Mouse (Mus musculus) erythroblast, embryonic 14.5 days (primary cell): ENCODE data around the gene Gm44973. TPM values are rescaled to one million over a fixed set of nuclear protein-coding genes. Genes with fewer than 3 reads are reported as not detected.

ENCODE experiments used
- H3K27me3 ChIP-seq: 2 replicates; pipeline ENCODE4 v1.6.1; 2012; ENCODE audit warnings: inconsistent platforms; ENCODE audit not compliant: control insufficient read depth
- H3K36me3 ChIP-seq: 2 replicates; pipeline ENCODE4 v1.6.1; 2012; ENCODE audit warnings: mild to moderate bottlenecking, inconsistent platforms; ENCODE audit not compliant: control insufficient read depth
- H3K4me1 ChIP-seq: 2 replicates; pipeline ENCODE4 v1.6.1; 2012; ENCODE audit warnings: inconsistent platforms; ENCODE audit not compliant: control insufficient read depth
- H3K4me3 ChIP-seq: replicated peaks from 2 replicates; pipeline ENCODE3; 2012; ENCODE audit warnings: moderate library complexity, mild to moderate bottlenecking, inconsistent platforms
- H3K9me3 ChIP-seq: 2 replicates; pipeline ENCODE4 v1.6.1; 2012; ENCODE audit warnings: low read length, inconsistent platforms, mixed read lengths; ENCODE audit not compliant: control insufficient read depth
- GATA1 ChIP-seq: IDR thresholded peaks from 2 replicates; pipeline ENCODE4 v1.6.1; 2012; ENCODE audit warnings: low read length, inconsistent platforms, mixed read lengths
- TAL1 ChIP-seq: IDR thresholded peaks from 3 replicates; pipeline ENCODE4 v1.6.1; 2012; ENCODE audit warnings: low read length, inconsistent platforms, mixed read lengths
- polyA plus RNA-seq: library from polyadenylated mRNA; stranded (reverse); fragments of >175 nt; gene quantifications from 2 replicates; pipeline ENCODE4 v1.2.3, GENCODE M21; 2012

The Gm44973 gene
- polyA plus RNA-seq, 1 experiment, result not detected

DNA sequence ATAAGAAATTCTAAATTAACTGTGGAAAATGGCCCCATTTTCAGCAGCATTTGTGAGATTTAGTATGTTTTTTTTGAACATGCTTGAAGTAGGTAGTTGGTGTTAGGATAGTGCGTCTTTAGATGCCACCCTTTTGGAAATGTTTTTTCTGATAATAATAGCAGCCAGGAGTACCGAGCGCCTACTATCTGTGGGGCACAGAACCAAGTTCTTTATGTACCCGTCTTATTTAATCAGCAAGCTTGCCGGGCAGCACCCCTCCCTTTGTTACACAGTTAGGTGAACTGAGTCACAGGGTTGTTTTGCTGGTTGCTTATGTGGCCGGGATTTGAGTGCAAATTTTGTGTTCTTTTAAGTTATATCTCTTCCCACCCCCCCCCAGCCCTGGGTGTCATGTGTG lies 65.9 kb downstream of the Gm44973 start:
- Histone ChIP-seq H3K36me3 (peaks cover 79% of the 10 kb centered on the region), H3K9me3 (no peaks in the 10 kb centered on the region), H3K4me3 (peak overlapping the region; percentile 100), H3K4me1 (peaks cover 73% of the 10 kb centered on the region), H3K27me3 (no peaks in the 10 kb centered on the region)
- TF ChIP-seq TAL1, result peak; percentile 42; the same call in 2 of the 3 replicates
- peak; percentile 55; the same call in 1 of the 2 replicates for TF ChIP-seq GATA1

GRCm38 (mm10) chr7:5081939-5082338 lies 66.6 kb downstream of the Gm44973 start:
- H3K4me3 ChIP-seq, result peak overlapping the region; percentile 100
- H3K9me3 ChIP-seq, result no peaks in the 10 kb centered on the region
- peaks cover 78% of the 10 kb centered on the region for H3K36me3 ChIP-seq
- no peaks in the 10 kb centered on the region for H3K27me3 ChIP-seq
- H3K4me1 ChIP-seq, result peaks cover 71% of the 10 kb centered on the region
- TF ChIP-seq TAL1 (no peak), GATA1 (no peak)

Other genes starting within 250 kb of the Gm44973 start
- gene Fam71e2, start 244.2 kb upstream of the Gm44973 start, polyA plus RNA-seq, result not detected in 2 replicates
- gene Il11, start 232.6 kb upstream of the Gm44973 start, polyA plus RNA-seq, result not detected in 2 replicates
- gene Tmem190, start 232.6 kb upstream of the Gm44973 start, polyA plus RNA-seq, result not detected in 2 replicates
- gene Tmem238, start 225.8 kb upstream of the Gm44973 start, polyA plus RNA-seq, result 6.1 and 6.2 TPM in 2 replicates
- gene Rpl28, start 222.6 kb upstream of the Gm44973 start, polyA plus RNA-seq, result 1,289 and 1,793 TPM in 2 replicates
- 142 and 163 TPM in 2 replicates for gene Ube2s, start 202.9 kb upstream of the Gm44973 start, polyA plus RNA-seq
- not detected in 2 replicates for gene Shisa7, start 170.8 kb upstream of the Gm44973 start, polyA plus RNA-seq
- gene Isoc2b, start 145.2 kb upstream of the Gm44973 start, polyA plus RNA-seq, result 0.15 TPM in 1 of 2 replicates, not detected in the other
- 1.3 and 2.4 TPM in 2 replicates for gene Isoc2a, start 138.3 kb upstream of the Gm44973 start, polyA plus RNA-seq
- 0.05 TPM in 1 of 2 replicates, not detected in the other for gene Gm36210, start 109.0 kb upstream of the Gm44973 start, polyA plus RNA-seq
- 8.5 and 8.9 TPM in 2 replicates for gene Zfp628, start 100.3 kb upstream of the Gm44973 start, polyA plus RNA-seq
- gene Nat14, start 93.5 kb upstream of the Gm44973 start, polyA plus RNA-seq, result 0.38 and 0.51 TPM in 2 replicates
- not detected in 2 replicates for gene Ssc5d, start 89.7 kb upstream of the Gm44973 start, polyA plus RNA-seq
- gene Sbk2, start 51.1 kb upstream of the Gm44973 start, polyA plus RNA-seq, result not detected in 2 replicates
- gene Sbk3, start 44.3 kb upstream of the Gm44973 start, polyA plus RNA-seq, result not detected in 2 replicates
- 0.15 and 0.37 TPM in 2 replicates for gene Zfp579, start 19.3 kb upstream of the Gm44973 start, polyA plus RNA-seq
- gene Zfp524, start 1.1 kb upstream of the Gm44973 start, polyA plus RNA-seq, result 6.2 and 8.1 TPM in 2 replicates
- 3.5 and 6.0 TPM in 2 replicates for gene Fiz1, start 799 bp upstream of the Gm44973 start, polyA plus RNA-seq
- 1.7 and 1.8 TPM in 2 replicates for gene Zfp865, start 4.9 kb downstream of the Gm44973 start, polyA plus RNA-seq
- 0.06 TPM in 1 of 2 replicates, not detected in the other for gene Ccdc106, start 5.1 kb downstream of the Gm44973 start, polyA plus RNA-seq
- not detected in 2 replicates for gene 4632433K11Rik, start 18.6 kb downstream of the Gm44973 start, polyA plus RNA-seq
- 0.06 and 0.09 TPM in 2 replicates for gene Zfp784, start 22.9 kb downstream of the Gm44973 start, polyA plus RNA-seq
- 0.10 and 0.26 TPM in 2 replicates for gene Zfp580, start 36.0 kb downstream of the Gm44973 start, polyA plus RNA-seq
- 43.1 and 44.9 TPM in 2 replicates for gene U2af2, start 46.6 kb downstream of the Gm44973 start, polyA plus RNA-seq
- gene Epn1, start 64.7 kb downstream of the Gm44973 start, polyA plus RNA-seq, result 227 and 231 TPM in 2 replicates
- gene Rfpl4, start 101.5 kb downstream of the Gm44973 start, polyA plus RNA-seq, result not detected in 2 replicates
- not detected in 2 replicates for gene Rasl2-9, start 110.5 kb downstream of the Gm44973 start, polyA plus RNA-seq
- gene Vmn1r55, start 134.2 kb downstream of the Gm44973 start, polyA plus RNA-seq, result under 0.01 and 0.01 TPM in 2 replicates
- gene Vmn1r56, start 181.3 kb downstream of the Gm44973 start, polyA plus RNA-seq, result not detected in 2 replicates
- not detected in 2 replicates for gene Vmn1r57, start 203.0 kb downstream of the Gm44973 start, polyA plus RNA-seq